Mouse (Mus musculus): ENCODE results near the gene Proca1. TPM values are rescaled to one million over a fixed set of nuclear protein-coding genes. Genes with fewer than 3 reads are reported as not detected.
A peak's percentile ranks its signal among the peaks of the same experiment; 100 is the strongest.
"Not testable (repeated sequence)": the region's sequence is repeated elsewhere in the genome, so short reads cannot be mapped to it uniquely, and the experiment has no call there.

Proca1 gene
- polyA plus RNA-seq, 1 experiment from 2014 or later = 2.1 TPM

- peak; percentile 92 for DNase-seq (ENCODE audit: low spot score)
- Histone ChIP-seq H3K4me2 (ENCODE audit: low read length) (peak within 1 kb of the TSS; percentile 86), H3K36me3 (ENCODE audit: control insufficient read depth, insufficient read depth, low read length) (peaks cover 33% of the 10 kb centered on the region), H3K27me3 (replicated peaks; ENCODE audit: control insufficient read depth, insufficient read depth, low read length) (no peaks in the 10 kb centered on the region), H3K27ac (ENCODE audit: low read depth) (peak within 1 kb of the TSS; percentile 88), H3K9ac (ENCODE audit: low read length) (peak within 1 kb of the TSS; percentile 98), H3K4me3 (ENCODE audit: low read depth, low read length) (peak within 1 kb of the TSS; percentile 98), H3K9me3 (ENCODE audit: control insufficient read depth, low read length) (no peaks in the 10 kb centered on the region), H3K4me1 (replicated peaks; ENCODE audit: control insufficient read depth, insufficient read depth, low read length) (peaks cover 44% of the 10 kb centered on the region)
- peak; percentile 86 for ATAC-seq (replicated peaks; ENCODE audit: low FRiP score, low TSS enrichment, low read depth)
- WGBS = under 1% methylated on average over 38 of the region's 38 CpGs
These were observed 10.0 kb upstream of the Proca1 start, which contains the start of gene Rpl23a for GRCm38 (mm10) chr11:78182961-78183844. Rpl23a (minus strand) TSS chr11:78183584.

GRCm38 (mm10) chr11:78183884-78184514 is 9.2 kb upstream of the Proca1 start:
- Histone ChIP-seq H3K4me2 (ENCODE audit: low read length) (peak overlapping the region; percentile 86), H3K9me3 (ENCODE audit: control insufficient read depth, low read length) (no peaks in the 10 kb centered on the region), H3K27ac (ENCODE audit: low read depth) (no peak overlapping the region; the same call in 1 of the 2 replicates), H3K9ac (ENCODE audit: low read length) (peak overlapping the region; percentile 98; the same call in 1 of the 2 replicates), H3K4me3 (ENCODE audit: low read depth, low read length) (peak overlapping the region; percentile 98), H3K27me3 (replicated peaks; ENCODE audit: control insufficient read depth, insufficient read depth, low read length) (no peaks in the 10 kb centered on the region), H3K36me3 (ENCODE audit: control insufficient read depth, insufficient read depth, low read length) (peaks cover 33% of the 10 kb centered on the region), H3K4me1 (replicated peaks; ENCODE audit: control insufficient read depth, insufficient read depth, low read length) (peaks cover 44% of the 10 kb centered on the region)
- 45% methylated on average over 10 of the region's 10 CpGs for WGBS
- DNase-seq (ENCODE audit: low spot score) (no peak), ATAC-seq (replicated peaks; ENCODE audit: low FRiP score, low TSS enrichment, low read depth) (no peak)

- not testable (repeated sequence) for H3K27me3 ChIP-seq (replicated peaks; ENCODE audit: control insufficient read depth, insufficient read depth, low read length); ATAC-seq (replicated peaks; ENCODE audit: low FRiP score, low TSS enrichment, low read depth); H3K4me3 ChIP-seq (ENCODE audit: low read depth, low read length); H3K9ac ChIP-seq (ENCODE audit: low read length); H3K27ac ChIP-seq (ENCODE audit: low read depth); H3K4me2 ChIP-seq (ENCODE audit: low read length); H3K9me3 ChIP-seq (ENCODE audit: control insufficient read depth, low read length); DNase-seq (ENCODE audit: low spot score)
- Histone ChIP-seq H3K36me3 (ENCODE audit: control insufficient read depth, insufficient read depth, low read length) (peaks cover 28% of the 10 kb centered on the region), H3K4me1 (replicated peaks; ENCODE audit: control insufficient read depth, insufficient read depth, low read length) (peaks cover 40% of the 10 kb centered on the region)
- 88% methylated on average over 6 of the region's 6 CpGs for whole genome bisulfite sequencing
These were observed 8.5 kb upstream of the Proca1 start for GRCm38 (mm10) chr11:78184702-78185101.

GRCm38 (mm10) chr11:78188331-78189233 is 4.6 kb upstream of the Proca1 start, which contains the start of gene Rab34:
Rab34 (plus strand) TSS chr11:78188430.
- no peaks in the 10 kb centered on the region for H3K27me3 ChIP-seq (replicated peaks; ENCODE audit: control insufficient read depth, insufficient read depth, low read length)
- peak within 1 kb of the TSS; percentile 48 for H3K4me2 ChIP-seq (ENCODE audit: low read length)
- peak within 1 kb of the TSS; percentile 80 for H3K4me3 ChIP-seq (ENCODE audit: low read depth, low read length)
- H3K4me1 ChIP-seq (replicated peaks; ENCODE audit: control insufficient read depth, insufficient read depth, low read length) = peaks cover 23% of the 10 kb centered on the region
- ATAC-seq (replicated peaks; ENCODE audit: low FRiP score, low TSS enrichment, low read depth) (peak; percentile 82), DNase-seq (ENCODE audit: low spot score) (peak; percentile 91)
- peak within 1 kb of the TSS; percentile 99 for H3K27ac ChIP-seq (ENCODE audit: low read depth)
- H3K9ac ChIP-seq (ENCODE audit: low read length) = peak within 1 kb of the TSS; percentile 89
- H3K9me3 ChIP-seq (ENCODE audit: control insufficient read depth, low read length) = no peaks in the 10 kb centered on the region; the same call in 1 of the 2 replicates
- H3K36me3 ChIP-seq (ENCODE audit: control insufficient read depth, insufficient read depth, low read length) = peaks cover 30% of the 10 kb centered on the region
- under 1% methylated on average over 60 of the region's 80 CpGs for WGBS

GRCm38 (mm10) chr11:78189234-78190040 is 3.8 kb upstream of the Proca1 start:
- H3K4me1 ChIP-seq (replicated peaks; ENCODE audit: control insufficient read depth, insufficient read depth, low read length) = peaks cover 18% of the 10 kb centered on the region
- peak overlapping the region; percentile 89 for H3K9ac ChIP-seq (ENCODE audit: low read length)
- ATAC-seq (replicated peaks; ENCODE audit: low FRiP score, low TSS enrichment, low read depth) (peak; percentile 52), DNase-seq (ENCODE audit: low spot score) (peak; percentile 90)
- H3K27me3 ChIP-seq (replicated peaks; ENCODE audit: control insufficient read depth, insufficient read depth, low read length) = no peaks in the 10 kb centered on the region
- H3K27ac ChIP-seq (ENCODE audit: low read depth) = peak overlapping the region; percentile 99
- H3K4me2 ChIP-seq (ENCODE audit: low read length) = peak overlapping the region; percentile 48
- under 1% methylated on average over 42 of the region's 42 CpGs for WGBS
- H3K4me3 ChIP-seq (ENCODE audit: low read depth, low read length) = peak overlapping the region; percentile 80
- peaks cover 30% of the 10 kb centered on the region for H3K36me3 ChIP-seq (ENCODE audit: control insufficient read depth, insufficient read depth, low read length)
- no peaks in the 10 kb centered on the region; the same call in 1 of the 2 replicates for H3K9me3 ChIP-seq (ENCODE audit: control insufficient read depth, low read length)

- H3K9ac ChIP-seq (ENCODE audit: low read length) = peak overlapping the region; percentile 89
- WGBS = 54% methylated on average over 6 of the region's 6 CpGs
- peaks cover 30% of the 10 kb centered on the region for H3K36me3 ChIP-seq (ENCODE audit: control insufficient read depth, insufficient read depth, low read length)
- peak overlapping the region; percentile 80 for H3K4me3 ChIP-seq (ENCODE audit: low read depth, low read length)
- ATAC-seq (replicated peaks; ENCODE audit: low FRiP score, low TSS enrichment, low read depth) (no peak), DNase-seq (ENCODE audit: low spot score) (no peak)
- peaks cover 18% of the 10 kb centered on the region for H3K4me1 ChIP-seq (replicated peaks; ENCODE audit: control insufficient read depth, insufficient read depth, low read length)
- H3K27me3 ChIP-seq (replicated peaks; ENCODE audit: control insufficient read depth, insufficient read depth, low read length) = no peaks in the 10 kb centered on the region
- peak overlapping the region; percentile 48 for H3K4me2 ChIP-seq (ENCODE audit: low read length)
- H3K27ac ChIP-seq (ENCODE audit: low read depth) = peak overlapping the region; percentile 99
- no peaks in the 10 kb centered on the region; the same call in 1 of the 2 replicates for H3K9me3 ChIP-seq (ENCODE audit: control insufficient read depth, low read length)
These were observed 3.2 kb upstream of the Proca1 start for GRCm38 (mm10) chr11:78190041-78190440.

GRCm38 (mm10) chr11:78194411-78195100 is 1.4 kb downstream of the Proca1 start:
- H3K27ac ChIP-seq (ENCODE audit: low read depth) = 0 out of 2 replicates have a peak overlapping the region, but pooled peaks have one; percentile 22
- WGBS = 2% methylated on average over 30 of the region's 30 CpGs
- peak overlapping the region; percentile 35; the same call in 1 of the 2 replicates for H3K9ac ChIP-seq (ENCODE audit: low read length)
- DNase-seq (ENCODE audit: low spot score) (peak; percentile 87), ATAC-seq (replicated peaks; ENCODE audit: low FRiP score, low TSS enrichment, low read depth) (peak; percentile 75)
- peaks cover 12% of the 10 kb centered on the region for H3K4me1 ChIP-seq (replicated peaks; ENCODE audit: control insufficient read depth, insufficient read depth, low read length)
- H3K4me3 ChIP-seq (ENCODE audit: low read depth, low read length) = peak overlapping the region; percentile 51
- peaks cover 30% of the 10 kb centered on the region for H3K36me3 ChIP-seq (ENCODE audit: control insufficient read depth, insufficient read depth, low read length)
- peak overlapping the region; percentile 64 for H3K4me2 ChIP-seq (ENCODE audit: low read length)
- no peaks in the 10 kb centered on the region for H3K27me3 ChIP-seq (replicated peaks; ENCODE audit: control insufficient read depth, insufficient read depth, low read length)
- no peaks in the 10 kb centered on the region; the same call in 1 of the 2 replicates for H3K9me3 ChIP-seq (ENCODE audit: control insufficient read depth, low read length)

Data from intestine, embryonic 14.5 days (tissue).